Mouse (Mus musculus) monocyte, adult 2 months (primary cell): ENCODE data around the gene Gba.
"Not testable (repeated sequence)": the region's sequence is repeated elsewhere in the genome, so short reads cannot be mapped to it uniquely, and the experiment has no call there.

Experiments
- DNase-seq, 2 experiments: peaks; one replicate each; pipeline ENCODE4 v3.0.0; 2022; ENCODE audit warnings: low spot score in 2 of 2, low read depth in 1 of 2

The Gba gene

DNA sequence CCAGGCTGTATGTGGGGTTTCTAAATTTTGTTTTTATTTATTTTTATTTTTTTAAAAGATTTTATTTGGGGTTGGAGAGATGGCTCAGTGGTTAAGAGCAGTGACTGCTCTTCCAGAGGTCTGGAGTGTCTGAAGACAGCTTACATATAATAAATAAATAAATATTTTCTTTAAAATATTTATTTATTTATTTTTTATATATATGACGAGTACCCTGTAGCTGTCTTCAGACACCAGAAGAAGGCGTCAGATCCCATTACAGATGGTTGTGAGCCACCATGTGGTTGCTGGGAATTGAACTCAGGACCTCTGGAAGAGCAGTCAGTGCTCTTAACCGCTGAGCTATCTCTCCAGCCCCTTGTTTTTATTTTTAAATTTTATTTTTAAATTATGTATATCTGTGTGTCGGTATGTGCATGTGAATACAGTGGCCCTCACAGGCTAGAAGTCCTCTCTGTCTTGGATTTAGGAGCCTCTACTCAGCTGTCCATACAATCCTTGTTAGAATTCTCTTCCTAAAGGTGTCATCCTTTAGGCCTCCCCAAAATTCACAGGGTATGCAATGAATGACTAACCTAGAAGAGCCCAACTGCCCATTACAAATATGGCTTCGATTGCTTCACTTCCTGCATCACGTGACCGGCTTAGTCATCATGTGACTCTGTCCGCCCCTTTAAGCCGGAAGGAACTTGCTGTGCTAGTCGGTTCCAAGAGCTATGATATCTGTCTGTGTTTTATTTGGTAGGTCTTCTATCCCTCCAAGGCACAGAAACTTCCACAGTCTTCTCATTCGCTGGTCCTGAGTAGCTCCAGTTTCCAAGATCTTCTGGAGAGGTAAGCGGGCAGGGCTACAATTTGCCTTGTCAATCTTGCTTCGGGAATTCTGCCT is at the start of gene Gba:
Gba (plus strand) TSS at position 676 of the 889 bp plus-strand sequence.
- peak; percentile 57 to 77 for DNase-seq

GRCm38 (mm10) chr3:89156951-89157350 is 45.8 kb upstream of the Gba start:
- no peak for DNase-seq

DNA sequence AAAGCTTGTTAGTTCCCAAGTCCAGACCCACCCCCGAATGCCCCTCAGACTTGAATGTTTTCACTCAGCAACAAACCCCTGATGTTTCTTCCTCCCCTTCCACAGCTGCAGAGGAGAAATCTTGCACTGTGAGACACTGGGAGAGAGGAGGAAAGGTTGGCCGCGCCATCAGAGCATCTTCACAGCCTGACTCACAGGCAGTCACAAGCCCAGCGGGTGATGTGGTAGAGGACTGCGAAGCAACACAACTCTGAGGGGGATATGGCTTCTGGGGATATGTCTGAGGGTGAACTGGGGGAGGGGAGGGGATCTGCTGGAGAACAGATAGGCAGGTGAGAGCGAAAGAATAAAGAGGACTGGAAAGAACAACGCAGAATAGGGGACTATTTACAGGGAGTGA is 44.1 kb upstream of the Gba start:
- DNase-seq: no peak

GRCm38 (mm10) chr3:89159211-89159610 is 43.5 kb upstream of the Gba start:
- DNase-seq: no peak

GRCm38 (mm10) chr3:89159616-89160344 is 42.9 kb upstream of the Gba start, which contains the start of gene Hcn3:
Gene Hcn3, minus strand, starts transcription at chr3:89160196.
- no peak for DNase-seq

- not testable (repeated sequence) for DNase-seq
These were observed 41.5 kb upstream of the Gba start for GRCm38 (mm10) chr3:89161207-89161606.

- no peak for DNase-seq
These were observed 40.9 kb upstream of the Gba start for GRCm38 (mm10) chr3:89161786-89162185.

DNA sequence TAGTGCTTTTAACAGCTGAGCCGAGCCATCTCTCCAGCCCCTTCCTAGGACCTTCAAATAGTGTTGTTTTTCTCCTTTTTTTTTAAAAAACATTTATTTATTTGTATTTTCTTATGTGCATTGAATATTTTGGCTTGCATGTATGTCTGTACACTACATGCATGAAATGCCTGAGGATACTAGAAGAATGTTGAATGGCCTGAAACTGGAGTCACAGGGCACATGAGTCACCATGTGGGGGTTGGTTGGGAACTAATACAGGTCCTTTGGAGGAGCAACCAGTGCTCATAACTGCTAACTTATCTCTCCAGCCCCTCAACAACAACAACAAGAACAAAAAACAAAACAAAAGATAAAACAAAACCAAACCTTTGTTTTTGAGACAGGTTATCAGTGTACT is 39.6 kb upstream of the Gba start:
- DNase-seq: no peak

DNA sequence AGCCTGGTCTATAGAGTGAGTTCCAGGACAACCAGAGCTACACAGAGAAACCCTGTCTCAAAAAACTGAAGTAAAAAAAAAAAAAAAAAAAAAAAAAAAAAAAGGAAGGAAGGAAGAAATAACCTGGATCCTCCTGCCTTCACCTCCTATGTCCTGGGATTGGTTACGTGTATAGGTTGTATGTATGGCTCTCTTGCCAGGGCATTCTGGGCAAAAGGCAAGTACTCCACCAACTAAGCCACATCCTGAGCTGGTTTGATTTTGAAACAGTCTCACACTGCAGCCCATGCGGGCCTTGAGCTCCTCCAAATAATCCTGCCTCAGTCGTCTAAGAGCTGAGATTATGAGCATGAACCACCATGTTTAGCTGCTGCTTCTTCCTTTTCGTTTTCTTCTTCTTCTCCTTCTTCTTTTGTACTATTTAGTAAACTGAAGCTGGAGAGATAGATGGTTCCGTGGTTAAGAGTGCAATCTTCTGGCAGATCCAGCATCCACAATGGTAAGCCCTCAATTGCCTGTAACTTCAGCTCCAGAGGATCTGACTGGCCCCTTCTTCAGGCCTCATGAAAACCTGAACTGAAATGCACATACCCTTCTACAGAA is 39.0 kb upstream of the Gba start:
- no peak for DNase-seq

- DNase-seq: peak; percentile 85 to 88
These were observed 38.0 kb upstream of the Gba start, which contains the start of gene Clk2 for GRCm38 (mm10) chr3:89164506-89165267. Gene Clk2, plus strand, starts transcription at chr3:89164795.

DNA sequence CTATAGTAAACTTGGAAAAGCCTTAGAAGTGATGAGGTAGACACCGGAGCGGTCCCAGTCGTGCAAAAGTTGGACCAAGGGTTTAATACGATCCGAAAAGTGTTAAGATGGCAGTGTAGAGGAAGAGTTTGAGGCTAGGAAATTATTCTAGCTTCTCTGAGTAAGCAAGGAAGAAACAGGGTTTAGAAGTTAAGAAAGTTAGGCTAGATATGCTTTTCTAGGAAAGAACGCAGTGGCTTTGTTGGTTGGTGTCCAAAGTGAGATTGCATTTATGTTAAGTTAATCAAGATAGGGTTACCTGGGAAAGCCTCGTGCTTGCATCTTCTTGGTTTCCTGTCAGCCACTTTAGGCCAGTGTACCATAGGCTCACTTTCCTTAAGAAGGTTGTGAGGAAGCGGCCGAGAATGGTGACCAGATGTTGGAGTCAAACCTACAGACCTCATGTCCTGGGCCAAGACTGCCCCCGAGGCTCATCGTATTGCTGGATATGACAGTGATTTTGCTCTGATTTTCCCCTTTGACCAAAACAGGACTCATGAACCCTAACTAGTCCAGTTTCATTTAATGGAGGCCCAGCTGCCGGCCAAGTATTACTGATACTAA is 37.4 kb upstream of the Gba start:
- no peak for DNase-seq

GRCm38 (mm10) chr3:89166945-89167344 is 35.8 kb upstream of the Gba start:
- DNase-seq: no peak

GRCm38 (mm10) chr3:89174844-89175243 is 27.9 kb upstream of the Gba start:
- DNase-seq: no peak

DNA sequence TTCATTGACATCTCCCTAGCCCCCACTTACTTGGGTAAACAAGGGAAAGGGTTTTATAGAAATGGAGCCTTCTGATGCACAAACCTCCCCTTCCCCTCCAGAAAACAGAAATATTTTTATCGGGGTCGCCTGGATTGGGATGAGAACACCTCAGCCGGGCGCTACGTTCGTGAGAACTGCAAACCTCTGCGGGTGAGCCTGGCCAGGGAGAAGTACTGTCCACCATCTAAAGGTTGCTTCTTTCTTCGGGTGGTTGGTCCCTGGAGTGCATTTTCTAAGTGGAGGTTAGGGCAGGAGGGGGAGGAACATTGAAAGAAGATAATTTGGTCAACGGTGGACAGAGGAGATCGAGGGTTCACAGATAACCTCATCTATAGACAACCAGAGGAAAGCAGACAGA is 27.2 kb upstream of the Gba start:
- DNase-seq: no peak

GRCm38 (mm10) chr3:89176421-89176820 is 26.3 kb upstream of the Gba start:
- DNase-seq: no peak

DNA sequence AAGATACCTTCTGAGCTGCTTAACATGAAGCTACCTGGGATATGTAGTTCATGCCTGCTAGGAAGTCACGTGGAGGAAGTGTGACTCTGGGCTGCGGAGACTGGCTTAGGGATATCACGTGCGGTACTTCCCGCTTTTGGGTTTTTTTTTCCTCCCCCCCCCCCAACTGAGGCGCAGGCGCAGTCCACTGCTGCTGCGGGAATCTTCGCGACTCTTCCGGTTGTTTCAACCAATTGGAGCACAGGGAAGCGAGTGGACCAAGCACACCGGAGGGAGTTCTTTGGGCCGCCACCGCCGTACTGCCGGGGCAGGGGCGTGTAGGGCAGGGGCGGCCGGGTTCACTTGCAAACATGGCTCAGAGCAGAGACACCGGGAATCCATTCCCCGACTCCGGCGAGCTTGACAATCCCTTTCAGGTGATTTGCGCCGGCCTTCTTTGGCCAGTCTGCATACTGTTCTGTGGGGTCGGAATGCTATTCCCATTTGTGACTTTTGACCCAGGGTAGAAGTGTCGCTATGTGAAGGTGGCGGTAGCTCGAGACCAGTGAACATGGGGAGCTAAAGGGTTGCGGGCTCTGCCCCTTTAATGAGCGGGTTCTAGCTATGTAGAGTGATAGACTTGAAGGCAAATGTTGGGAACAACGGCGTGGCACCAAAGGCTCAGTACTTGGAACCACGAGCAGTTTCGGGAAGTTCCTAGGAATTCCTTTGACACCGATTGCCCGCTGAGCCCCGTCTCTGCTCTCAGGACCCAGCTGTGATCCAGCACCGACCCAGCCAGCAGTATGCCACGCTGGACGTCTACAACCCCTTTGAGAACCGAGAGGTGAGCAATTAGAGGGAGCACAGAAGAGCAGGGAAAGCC is 25.3 kb upstream of the Gba start, which contains the start of gene Scamp3:
Scamp3 (plus strand) TSS at position 232 of the 865 bp plus-strand sequence.
- peak; percentile 41 to 47 for DNase-seq

GRCm38 (mm10) chr3:89178107-89178385 is 24.7 kb upstream of the Gba start:
- no peak for DNase-seq

DNA sequence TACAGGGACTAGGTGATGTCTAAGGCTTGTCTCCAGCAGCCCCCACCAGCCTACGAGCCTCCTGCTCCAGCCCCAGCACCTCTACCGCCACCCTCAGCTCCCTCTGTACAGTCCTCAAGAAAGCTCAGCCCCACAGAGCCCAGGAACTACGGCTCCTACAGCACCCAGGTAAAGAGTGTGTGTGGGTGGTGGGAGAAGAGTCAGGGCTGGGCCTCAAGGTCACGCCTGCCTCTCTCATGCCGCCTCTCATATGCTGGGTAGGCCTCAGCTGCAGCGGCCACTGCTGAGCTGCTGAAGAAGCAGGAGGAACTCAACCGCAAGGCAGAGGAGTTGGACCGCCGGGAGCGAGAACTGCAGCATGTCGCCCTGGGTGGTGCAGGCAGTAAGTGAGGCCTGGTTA is 23.7 kb upstream of the Gba start:
- DNase-seq: no peak

- no peak for DNase-seq
These were observed 20.8 kb upstream of the Gba start for GRCm38 (mm10) chr3:89181749-89182500.
